Mouse (Mus musculus): Measurements from ENCODE around the gene Fxr2.

DNA sequence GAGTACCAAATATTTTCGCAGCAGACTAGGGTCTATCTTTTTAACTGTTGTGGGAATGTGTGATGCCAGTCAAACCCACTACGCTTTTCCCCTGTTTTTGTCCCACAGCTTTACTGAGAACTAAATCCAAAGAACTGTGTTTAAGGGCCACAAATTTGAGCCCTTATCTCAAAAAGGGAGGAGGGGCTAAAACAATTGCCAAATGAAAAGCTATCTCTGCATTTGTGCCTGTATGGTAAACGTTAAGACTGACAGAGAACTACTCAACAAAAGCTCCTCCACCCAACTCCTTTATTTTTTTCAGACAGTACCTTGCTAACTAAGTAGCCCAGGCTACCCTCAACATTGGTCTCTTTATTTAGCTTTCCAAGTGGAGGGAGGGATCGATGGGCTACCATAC lies 40.0 kb upstream of the Fxr2 start:
- TF ChIP-seq TAL1 (IDR thresholded peaks at IDR 0.05; ENCODE audit: low read length) = no peak
- TF ChIP-seq GATA1 (IDR thresholded peaks at IDR 0.05; ENCODE audit: low read length) = no peak
